Mouse (Mus musculus) hindbrain, embryonic 10.5 days (tissue): ENCODE measurements around the gene Erc2. TPM values are rescaled to one million over a fixed set of nuclear protein-coding genes. Genes with fewer than 3 reads are reported as not detected.

Source experiments
- DNase-seq: peaks from one replicate; pipeline ENCODE4 v3.0.0-alpha.2; 2017; ENCODE audit warnings: low spot score
- H3K27ac ChIP-seq: fragments of 300-500 bp; sonication (generic); 2 replicates; pipeline ENCODE4 v1.5.1; 2016; ENCODE audit warnings: mild to moderate bottlenecking, moderate library complexity
- H3K27me3 ChIP-seq: fragments of 300-500 bp; sonication (generic); 2 replicates; pipeline ENCODE4 v1.6.1; 2016; ENCODE audit warnings: mild to moderate bottlenecking; ENCODE audit not compliant: poor library complexity, insufficient read depth, severe bottlenecking
- H3K36me3 ChIP-seq: fragments of 300-500 bp; sonication (generic); 2 replicates; pipeline ENCODE4 v1.6.1; 2016; ENCODE audit warnings: mild to moderate bottlenecking, moderate library complexity
- H3K4me1 ChIP-seq: fragments of 300-500 bp; sonication (generic); replicated peaks from 2 replicates; pipeline ENCODE4 v1.6.1; 2016; ENCODE audit warnings: mild to moderate bottlenecking
- H3K4me3 ChIP-seq: fragments of 300-500 bp; sonication (generic); 2 replicates; pipeline ENCODE4 v1.5.1; 2016; ENCODE audit warnings: mild to moderate bottlenecking, moderate library complexity
- H3K9me3 ChIP-seq: fragments of 300-500 bp; sonication (generic); 2 replicates; pipeline ENCODE4 v1.6.1; 2016; ENCODE audit warnings: mild to moderate bottlenecking, moderate library complexity
- WGBS: fragments of 180-500 bp; shearing (Covaris S2); methylation state at CpG from one replicate; pipeline ENCODE4 v1.1.7; 2016; 5-methylcytosine and 5-hydroxymethylcytosine counted together
- polyA plus RNA-seq: library from polyadenylated mRNA; unstranded; fragments of >200 nt; fragmentation: Nextera tagmentation; extraction: Ambion mirVana; gene quantifications from 2 replicates; pipeline ENCODE4 v1.2.1, GENCODE M21; 2016

Erc2 gene
- polyA plus RNA-seq, 1 experiment from 2014 or later, result 15.3 TPM

DNA sequence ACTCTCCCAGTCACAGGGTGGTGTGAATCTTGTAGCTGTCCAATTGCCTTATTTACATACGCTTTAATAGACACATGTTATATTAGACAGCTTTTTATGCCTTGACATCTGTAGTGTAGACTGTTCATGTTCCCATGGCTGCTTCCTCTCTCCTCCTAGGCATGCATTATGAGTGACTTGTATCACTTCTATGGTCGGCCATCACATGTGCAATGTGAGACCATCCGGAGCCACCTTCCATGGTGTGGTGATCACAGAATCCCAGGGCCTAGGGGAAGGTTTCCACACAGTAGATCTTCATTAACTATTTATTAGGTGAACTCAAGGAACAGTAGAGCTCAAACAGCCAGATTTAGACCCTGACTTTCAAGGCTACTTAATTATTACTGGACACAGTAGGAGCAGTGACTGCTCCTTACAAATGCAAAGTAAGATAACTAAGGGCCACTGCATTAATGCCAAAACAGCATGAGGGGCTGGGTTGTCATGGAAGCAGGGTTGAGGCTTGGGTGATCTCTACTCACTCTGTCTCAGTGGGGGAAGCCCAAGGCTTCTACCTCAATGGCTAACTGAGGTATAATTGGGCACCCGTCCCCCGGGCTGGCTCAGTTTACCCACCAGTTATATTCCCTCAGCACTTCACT lies 7.3 kb downstream of the Erc2 start:
- H3K36me3 ChIP-seq, result no peaks in the 10 kb centered on the region
- H3K4me3 ChIP-seq, result no peak overlapping the region
- whole genome bisulfite sequencing, result 50% methylated on average over 5 of the region's 5 CpGs
- no peaks in the 10 kb centered on the region for H3K27me3 ChIP-seq
- peaks cover 16% of the 10 kb centered on the region for H3K4me1 ChIP-seq
- no peaks in the 10 kb centered on the region for H3K9me3 ChIP-seq
- H3K27ac ChIP-seq, result no peak overlapping the region
- DNase-seq, result peak; percentile 8

GRCm38 (mm10) chr14:27630973-27631640 lies 8.9 kb downstream of the Erc2 start:
- Histone ChIP-seq H3K27ac (no peak overlapping the region), H3K4me1 (peaks cover 18% of the 10 kb centered on the region), H3K4me3 (no peak overlapping the region), H3K27me3 (no peaks in the 10 kb centered on the region), H3K9me3 (no peaks in the 10 kb centered on the region), H3K36me3 (no peaks in the 10 kb centered on the region)
- DNase-seq, result no peak
- 81% methylated on average over 9 of the region's 9 CpGs for WGBS

- H3K27ac ChIP-seq, result no peak overlapping the region
- DNase-seq, result no peak
- no peaks in the 10 kb centered on the region for H3K36me3 ChIP-seq
- H3K4me3 ChIP-seq, result no peak overlapping the region
- H3K27me3 ChIP-seq, result no peaks in the 10 kb centered on the region
- peaks cover 11% of the 10 kb centered on the region for H3K4me1 ChIP-seq
- WGBS, result 74% methylated on average over 6 of the region's 6 CpGs
- no peaks in the 10 kb centered on the region for H3K9me3 ChIP-seq
Observed at GRCm38 (mm10) chr14:27634761-27635160, 12.5 kb downstream of the Erc2 start.

GRCm38 (mm10) chr14:27636556-27636955 lies 14.3 kb downstream of the Erc2 start:
- H3K4me3 ChIP-seq, result no peak overlapping the region
- 0 out of 2 replicates have a peak, but pooled peaks cover 2% of the 10 kb centered on the region for H3K4me1 ChIP-seq
- no peak overlapping the region for H3K27ac ChIP-seq
- no peaks in the 10 kb centered on the region for H3K36me3 ChIP-seq
- DNase-seq, result no peak
- H3K9me3 ChIP-seq, result no peaks in the 10 kb centered on the region
- H3K27me3 ChIP-seq, result no peaks in the 10 kb centered on the region
- 80% methylated on average over 2 of the region's 2 CpGs for WGBS

DNA sequence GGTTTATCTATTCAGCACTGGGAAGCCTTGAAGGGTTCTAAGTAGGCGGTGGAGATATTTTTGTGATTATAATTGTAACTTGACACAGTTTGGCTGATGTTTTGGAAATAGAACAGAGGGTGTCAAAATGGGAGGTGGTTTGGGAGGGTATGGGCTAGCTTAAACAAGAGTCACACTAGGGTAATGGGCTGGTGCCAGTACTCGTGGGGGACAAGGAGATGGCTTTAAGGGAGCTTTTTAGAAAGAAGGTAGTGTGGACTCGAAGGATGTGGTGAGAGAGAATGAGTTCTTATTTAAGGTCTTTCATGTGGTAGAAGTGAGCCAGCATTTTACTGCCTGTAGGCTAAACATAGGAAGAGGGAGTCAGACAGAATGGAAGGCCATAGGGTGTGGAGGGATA lies 19.2 kb downstream of the Erc2 start:
- DNase-seq, result no peak
- H3K27ac ChIP-seq, result no peak overlapping the region
- H3K4me3 ChIP-seq, result no peak overlapping the region
- no peaks in the 10 kb centered on the region for H3K9me3 ChIP-seq
- no peaks in the 10 kb centered on the region for H3K27me3 ChIP-seq
- no peaks in the 10 kb centered on the region for H3K36me3 ChIP-seq
- no peaks in the 10 kb centered on the region for H3K4me1 ChIP-seq
- 83% methylated on average over 3 of the region's 3 CpGs for WGBS

DNA sequence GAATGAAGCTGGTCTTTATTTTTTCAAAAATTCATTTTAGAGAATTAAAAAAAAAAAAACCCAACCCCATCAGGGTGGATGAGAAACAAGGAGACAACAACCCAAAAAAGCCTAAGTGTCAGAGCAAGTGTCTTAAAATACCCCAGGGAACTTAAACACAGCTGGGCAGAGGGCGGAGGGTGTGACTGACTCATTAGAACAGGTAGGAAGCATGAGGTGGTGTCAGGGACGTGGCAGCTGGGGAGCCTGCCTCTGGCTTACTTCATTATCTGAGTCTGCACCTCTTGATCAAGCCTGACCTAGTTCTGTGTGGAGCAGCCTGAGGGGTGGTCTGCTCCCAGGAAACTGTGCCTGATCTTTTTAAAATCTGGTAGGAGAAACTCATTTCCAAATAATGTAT lies 20.8 kb downstream of the Erc2 start:
- no peaks in the 10 kb centered on the region for H3K27me3 ChIP-seq
- no peaks in the 10 kb centered on the region for H3K9me3 ChIP-seq
- no peak for DNase-seq
- no peaks in the 10 kb centered on the region for H3K36me3 ChIP-seq
- no peaks in the 10 kb centered on the region for H3K4me1 ChIP-seq
- H3K27ac ChIP-seq, result no peak overlapping the region
- H3K4me3 ChIP-seq, result no peak overlapping the region
- 64% methylated on average over 2 of the region's 2 CpGs for WGBS

DNA sequence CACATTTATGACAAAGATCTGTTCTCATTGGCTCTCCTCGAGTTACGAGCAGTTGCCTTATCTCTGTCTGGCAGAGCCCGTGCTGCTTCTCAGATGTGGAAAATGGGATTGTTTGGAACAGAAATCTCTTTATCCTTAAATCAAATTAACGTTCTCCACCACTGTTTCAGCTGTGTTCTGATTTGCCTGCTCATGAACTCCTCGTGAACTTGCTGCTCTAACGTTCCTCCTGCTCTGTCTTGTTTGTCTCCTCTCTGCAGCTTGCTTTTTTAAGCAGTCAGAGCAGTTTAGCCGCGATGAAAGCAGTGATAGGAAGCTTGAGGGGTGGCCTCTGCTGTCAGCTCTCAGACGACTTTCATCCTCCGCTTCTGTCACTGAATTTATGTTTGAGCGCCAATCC lies 32.4 kb downstream of the Erc2 start:
- Histone ChIP-seq H3K9me3 (no peaks in the 10 kb centered on the region), H3K4me3 (no peak overlapping the region), H3K27ac (no peak overlapping the region), H3K36me3 (peaks cover 9% of the 10 kb centered on the region), H3K4me1 (no peaks in the 10 kb centered on the region), H3K27me3 (no peaks in the 10 kb centered on the region)
- no peak for DNase-seq
- 70% methylated on average over 11 of the region's 11 CpGs for WGBS

DNA sequence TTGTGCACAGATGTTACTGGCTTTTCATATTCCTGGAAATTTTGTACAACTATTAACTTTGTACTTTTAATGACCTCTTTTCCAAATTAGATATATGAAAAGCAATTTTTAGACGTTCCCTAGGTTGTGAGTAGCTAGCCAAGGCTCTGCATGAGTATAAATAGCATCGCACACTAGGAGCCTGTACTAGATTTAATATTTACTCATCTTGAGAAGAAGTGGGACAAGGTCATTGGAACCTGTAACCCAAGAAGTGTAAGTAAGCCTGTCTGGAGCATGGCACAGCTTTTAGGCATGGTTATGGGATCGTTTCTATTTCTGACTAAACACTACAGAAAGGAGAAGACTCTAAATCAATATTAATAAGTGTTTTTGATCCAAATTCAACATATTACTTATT lies 36.4 kb downstream of the Erc2 start:
- Histone ChIP-seq H3K4me3 (no peak overlapping the region), H3K27me3 (no peaks in the 10 kb centered on the region), H3K36me3 (no peaks in the 10 kb centered on the region), H3K9me3 (no peaks in the 10 kb centered on the region), H3K4me1 (no peaks in the 10 kb centered on the region), H3K27ac (no peak overlapping the region)
- no peak for DNase-seq
- WGBS, result 87% methylated on average over 3 of the region's 3 CpGs

GRCm38 (mm10) chr14:27661466-27661865 lies 39.2 kb downstream of the Erc2 start:
- Histone ChIP-seq H3K36me3 (no peaks in the 10 kb centered on the region), H3K4me3 (no peak overlapping the region), H3K4me1 (no peaks in the 10 kb centered on the region), H3K9me3 (no peaks in the 10 kb centered on the region), H3K27me3 (no peaks in the 10 kb centered on the region), H3K27ac (no peak overlapping the region)
- 82% methylated on average over 4 of the region's 4 CpGs for WGBS
- DNase-seq, result no peak

DNA sequence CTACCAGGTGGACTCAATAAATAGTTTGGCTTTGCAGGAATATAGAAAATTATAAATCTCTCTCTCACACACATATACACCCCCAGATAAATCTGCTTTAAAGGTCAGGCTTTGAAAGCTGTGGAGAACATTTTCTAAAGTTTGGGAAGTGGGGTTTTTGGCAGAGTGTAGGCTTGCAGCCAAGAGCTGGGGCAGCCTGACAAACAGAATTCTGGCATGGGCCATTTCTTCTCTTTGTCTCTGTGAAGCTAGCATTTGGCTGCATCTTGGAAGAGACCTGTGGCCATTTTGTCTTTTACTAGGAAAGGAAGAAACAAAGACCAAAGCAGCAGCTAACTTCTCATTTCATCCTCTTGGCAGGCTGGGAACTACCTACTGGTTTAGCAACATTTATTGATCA lies 40.0 kb downstream of the Erc2 start:
- Histone ChIP-seq H3K27me3 (no peaks in the 10 kb centered on the region), H3K36me3 (no peaks in the 10 kb centered on the region), H3K9me3 (no peaks in the 10 kb centered on the region), H3K4me3 (no peak overlapping the region), H3K27ac (no peak overlapping the region), H3K4me1 (no peaks in the 10 kb centered on the region)
- no peak for DNase-seq

DNA sequence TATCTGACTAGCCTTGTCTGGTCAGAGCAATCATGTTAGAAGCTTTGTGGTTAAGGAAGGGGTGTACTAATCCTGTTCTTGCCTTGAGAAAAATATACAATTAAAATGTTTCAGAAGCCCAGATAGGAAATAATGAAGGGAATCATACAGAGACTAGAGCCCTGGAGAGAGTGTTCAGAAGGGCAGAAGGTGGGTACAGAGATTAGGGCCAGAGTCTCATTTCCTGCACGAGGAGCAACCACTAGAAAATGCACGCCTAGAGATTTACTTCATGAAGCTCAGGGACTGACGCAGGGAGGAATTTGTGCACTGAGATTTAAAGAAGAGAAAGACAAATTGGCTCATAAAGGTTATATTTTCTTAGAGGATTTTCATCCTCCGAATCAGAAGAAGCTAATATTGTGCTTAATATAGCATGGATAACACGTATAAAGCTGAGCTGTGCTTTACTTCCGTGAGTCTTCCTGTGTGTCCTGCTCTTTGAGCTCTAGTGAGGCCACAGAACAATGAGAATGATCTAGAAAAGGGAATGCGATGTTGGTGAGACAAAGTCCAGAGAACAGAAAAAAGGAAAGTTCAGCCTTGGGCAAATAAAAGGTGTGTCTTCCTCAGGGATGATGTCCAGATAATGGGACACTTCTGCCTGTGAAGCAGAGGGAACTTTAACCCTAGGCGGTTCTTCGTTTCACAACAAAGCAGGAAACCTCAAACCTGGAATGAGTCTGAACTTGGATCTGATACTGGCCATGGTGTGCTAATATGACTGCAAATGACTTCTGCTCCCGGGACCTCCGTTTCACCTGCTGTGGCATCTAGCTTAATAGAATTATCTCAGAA lies 45.0 kb downstream of the Erc2 start:
- Histone ChIP-seq H3K4me1 (0 out of 2 replicates have a peak, but pooled peaks cover 3% of the 10 kb centered on the region), H3K27me3 (no peaks in the 10 kb centered on the region), H3K4me3 (no peak overlapping the region), H3K9me3 (no peaks in the 10 kb centered on the region), H3K36me3 (no peaks in the 10 kb centered on the region), H3K27ac (no peak overlapping the region)
- 93% methylated on average over 11 of the region's 11 CpGs for WGBS
- DNase-seq, result no peak

- WGBS, result 77% methylated on average over 6 of the region's 6 CpGs
- Histone ChIP-seq H3K4me3 (no peak overlapping the region), H3K9me3 (no peaks in the 10 kb centered on the region), H3K36me3 (no peaks in the 10 kb centered on the region), H3K27me3 (no peaks in the 10 kb centered on the region), H3K27ac (no peak overlapping the region), H3K4me1 (0 out of 2 replicates have a peak, but pooled peaks cover 5% of the 10 kb centered on the region)
- DNase-seq, result no peak
Observed at GRCm38 (mm10) chr14:27668151-27668550, 45.9 kb downstream of the Erc2 start.

DNA sequence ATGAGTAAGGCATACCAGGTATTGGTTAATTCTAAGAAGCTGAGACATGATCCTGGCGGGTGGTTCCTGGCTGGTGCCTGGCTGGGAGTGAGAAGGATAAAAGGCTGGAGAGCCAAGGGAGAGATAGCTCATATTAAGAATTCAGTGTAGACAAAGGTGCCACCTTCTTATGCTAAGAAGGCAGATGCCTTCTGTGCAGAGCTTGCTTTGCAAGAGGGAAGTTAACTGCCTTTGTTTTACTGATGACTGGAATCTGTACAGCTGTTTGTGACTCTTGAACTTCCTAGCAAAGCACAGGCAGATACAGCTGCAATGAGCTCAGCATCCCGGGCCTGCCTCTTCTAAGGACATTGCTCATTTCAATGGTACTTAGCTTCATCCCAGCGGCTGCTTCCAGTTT lies 47.7 kb downstream of the Erc2 start:
- WGBS, result 82% methylated on average over 3 of the region's 3 CpGs
- Histone ChIP-seq H3K9me3 (no peaks in the 10 kb centered on the region), H3K4me1 (0 out of 2 replicates have a peak, but pooled peaks cover 5% of the 10 kb centered on the region), H3K4me3 (no peak overlapping the region), H3K36me3 (no peaks in the 10 kb centered on the region), H3K27me3 (no peaks in the 10 kb centered on the region), H3K27ac (no peak overlapping the region)
- no peak for DNase-seq
